Mouse (Mus musculus): ENCODE measurements around the gene Gpr183.

Gene Gpr183

GRCm38 (mm10) chr14:121931594-121931993 is 33.4 kb downstream of the Gpr183 start:
- DNase-seq (ENCODE audit: low read depth, low spot score), result no peak

- DNase-seq (ENCODE audit: low read depth, low spot score), result no peak
These were observed 34.1 kb downstream of the Gpr183 start for GRCm38 (mm10) chr14:121930731-121931383.

GRCm38 (mm10) chr14:121929243-121929951 is 35.6 kb downstream of the Gpr183 start:
- no peak for DNase-seq (ENCODE audit: low read depth, low spot score)

- peak; percentile 64 for DNase-seq (ENCODE audit: low read depth, low spot score)
These were observed 36.4 kb downstream of the Gpr183 start for GRCm38 (mm10) chr14:121928375-121929137.

- DNase-seq (ENCODE audit: low read depth, low spot score), result no peak
These were observed 37.5 kb downstream of the Gpr183 start for GRCm38 (mm10) chr14:121927451-121927850.

- DNase-seq (ENCODE audit: low read depth, low spot score), result no peak
These were observed 38.1 kb downstream of the Gpr183 start for GRCm38 (mm10) chr14:121926901-121927300.

- DNase-seq (ENCODE audit: low read depth, low spot score), result no peak
These were observed 40.1 kb downstream of the Gpr183 start for GRCm38 (mm10) chr14:121924876-121925275.

GRCm38 (mm10) chr14:121922731-121923130 is 42.3 kb downstream of the Gpr183 start:
- no peak for DNase-seq (ENCODE audit: low read depth, low spot score)

GRCm38 (mm10) chr14:121922016-121922415 is 43.0 kb downstream of the Gpr183 start:
- no peak for DNase-seq (ENCODE audit: low read depth, low spot score)

- DNase-seq (ENCODE audit: low read depth, low spot score), result no peak
These were observed 44.4 kb downstream of the Gpr183 start for GRCm38 (mm10) chr14:121920511-121921124.

- DNase-seq (ENCODE audit: low read depth, low spot score), result no peak
These were observed 45.2 kb downstream of the Gpr183 start for GRCm38 (mm10) chr14:121919752-121920151.

- no peak for DNase-seq (ENCODE audit: low read depth, low spot score)
These were observed 46.7 kb downstream of the Gpr183 start for GRCm38 (mm10) chr14:121918266-121918665.

- DNase-seq (ENCODE audit: low read depth, low spot score), result no peak
These were observed 48.5 kb downstream of the Gpr183 start for GRCm38 (mm10) chr14:121916311-121917094.

GRCm38 (mm10) chr14:121915621-121916020 is 49.4 kb downstream of the Gpr183 start, which contains the start of gene Gpr18:
Gene Gpr18, minus strand, starts transcription at chr14:121915781.
- DNase-seq (ENCODE audit: low read depth, low spot score), result no peak

- no peak for DNase-seq (ENCODE audit: low read depth, low spot score)
These were observed 49.9 kb downstream of the Gpr183 start for GRCm38 (mm10) chr14:121915143-121915542.

- DNase-seq (ENCODE audit: low read depth, low spot score), result no peak
These were observed 52.5 kb downstream of the Gpr183 start for GRCm38 (mm10) chr14:121912501-121912900.

- no peak for DNase-seq (ENCODE audit: low read depth, low spot score)
These were observed 55.1 kb downstream of the Gpr183 start for GRCm38 (mm10) chr14:121909868-121910267.

- DNase-seq (ENCODE audit: low read depth, low spot score), result no peak
These were observed 57.9 kb downstream of the Gpr183 start for GRCm38 (mm10) chr14:121906992-121907681.

- DNase-seq (ENCODE audit: low read depth, low spot score), result no peak
These were observed 58.5 kb downstream of the Gpr183 start for GRCm38 (mm10) chr14:121906341-121906991.

- DNase-seq (ENCODE audit: low read depth, low spot score), result peak; percentile 32
These were observed 60.2 kb downstream of the Gpr183 start for GRCm38 (mm10) chr14:121904754-121905153.

All from forelimb bud, embryonic 11.5 days (tissue).